Mouse (Mus musculus) liver, embryonic 14.5 days (tissue): ENCODE data around the gene Gipc2.

Experiments used
- CTCF ChIP-seq: IDR thresholded peaks from 2 replicates; pipeline ENCODE4 v1.5.1; 2016; ENCODE audit warnings: antibody characterized with exemption, low read depth, control low read depth
- EP300 ChIP-seq: IDR thresholded peaks from 2 replicates; pipeline ENCODE4 v1.6.1; 2016; ENCODE audit warnings: antibody characterized with exemption, low read depth

DNA sequence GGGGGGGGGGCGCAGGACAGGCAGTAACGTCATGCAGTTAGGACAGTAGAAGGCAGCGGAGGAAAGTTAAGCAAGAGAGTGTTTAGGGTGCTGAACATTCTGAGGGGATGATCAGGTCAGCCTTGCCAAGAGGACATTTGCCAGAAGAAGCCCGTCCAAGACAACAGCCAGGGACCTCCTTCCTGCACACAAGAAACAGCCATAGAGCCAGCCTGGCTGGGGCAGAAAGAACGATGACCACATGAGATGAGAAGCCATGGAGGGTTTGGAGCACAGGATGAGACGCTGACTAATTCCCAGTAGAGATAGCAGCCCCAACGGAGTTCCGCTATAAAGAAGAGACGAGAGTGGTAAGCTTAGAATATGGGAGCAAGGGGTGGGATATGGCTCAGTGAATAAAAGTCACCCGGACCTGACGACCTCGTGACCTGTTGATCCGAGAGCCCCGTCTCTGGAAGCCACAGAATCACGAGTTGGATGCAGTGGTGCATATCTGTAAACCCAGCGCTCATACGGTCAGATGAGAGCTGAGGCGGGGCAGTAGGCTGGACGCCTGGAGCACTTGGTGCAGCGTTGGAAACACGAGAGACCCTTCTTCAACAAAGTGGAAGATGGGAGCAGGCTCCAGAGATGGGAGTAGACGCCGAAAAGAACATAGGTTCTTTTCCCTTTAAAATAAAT, 9.1 kb downstream of the Gipc2 start:
- no peak for TF ChIP-seq CTCF
- TF ChIP-seq EP300: no peak
